Mouse (Mus musculus): ENCODE measurements around the gene Epb41l1. TPM values are rescaled to one million over a fixed set of nuclear protein-coding genes. Genes with fewer than 3 reads are reported as not detected.

The Epb41l1 gene
- polyA plus RNA-seq, 1 experiment from 2014 or later = 11.2 TPM

Small RNAs within 50 kb of the gene (microRNA-seq; reads per million reads assigned to microRNA genes)
- gene Gm22758 = not detected

Other genes starting within 250 kb of the Epb41l1 start
- 579 and 585 TPM in 2 replicates for gene Rbm39, start 240.7 kb upstream of the Epb41l1 start, polyA plus RNA-seq (2015; fragmentation: Nextera tagmentation; extraction: Ambion mirVana)
- 153 and 157 TPM in 2 replicates for gene Phf20, start 224.4 kb upstream of the Epb41l1 start, polyA plus RNA-seq (2015; fragmentation: Nextera tagmentation; extraction: Ambion mirVana)
- gene Cnbd2, start 108.6 kb upstream of the Epb41l1 start, polyA plus RNA-seq (2015; fragmentation: Nextera tagmentation; extraction: Ambion mirVana) = 6.6 and 6.8 TPM in 2 replicates
- gene Scand1, start 108.2 kb upstream of the Epb41l1 start, polyA plus RNA-seq (2015; fragmentation: Nextera tagmentation; extraction: Ambion mirVana) = 93.0 and 99.8 TPM in 2 replicates
- gene Aar2, start 126.7 kb downstream of the Epb41l1 start, polyA plus RNA-seq (2015; fragmentation: Nextera tagmentation; extraction: Ambion mirVana) = 44.5 and 44.6 TPM in 2 replicates
- 317 and 333 TPM in 2 replicates for gene Dlgap4, start 192.8 kb downstream of the Epb41l1 start, polyA plus RNA-seq (2015; fragmentation: Nextera tagmentation; extraction: Ambion mirVana)